Mouse (Mus musculus): ENCODE results near the gene Usp43. TPM values are rescaled to one million over a fixed set of nuclear protein-coding genes. Genes with fewer than 3 reads are reported as not detected.

Usp43 gene
- polyA plus RNA-seq (2017; shearing (Covaris generic)), result not detected

DNA sequence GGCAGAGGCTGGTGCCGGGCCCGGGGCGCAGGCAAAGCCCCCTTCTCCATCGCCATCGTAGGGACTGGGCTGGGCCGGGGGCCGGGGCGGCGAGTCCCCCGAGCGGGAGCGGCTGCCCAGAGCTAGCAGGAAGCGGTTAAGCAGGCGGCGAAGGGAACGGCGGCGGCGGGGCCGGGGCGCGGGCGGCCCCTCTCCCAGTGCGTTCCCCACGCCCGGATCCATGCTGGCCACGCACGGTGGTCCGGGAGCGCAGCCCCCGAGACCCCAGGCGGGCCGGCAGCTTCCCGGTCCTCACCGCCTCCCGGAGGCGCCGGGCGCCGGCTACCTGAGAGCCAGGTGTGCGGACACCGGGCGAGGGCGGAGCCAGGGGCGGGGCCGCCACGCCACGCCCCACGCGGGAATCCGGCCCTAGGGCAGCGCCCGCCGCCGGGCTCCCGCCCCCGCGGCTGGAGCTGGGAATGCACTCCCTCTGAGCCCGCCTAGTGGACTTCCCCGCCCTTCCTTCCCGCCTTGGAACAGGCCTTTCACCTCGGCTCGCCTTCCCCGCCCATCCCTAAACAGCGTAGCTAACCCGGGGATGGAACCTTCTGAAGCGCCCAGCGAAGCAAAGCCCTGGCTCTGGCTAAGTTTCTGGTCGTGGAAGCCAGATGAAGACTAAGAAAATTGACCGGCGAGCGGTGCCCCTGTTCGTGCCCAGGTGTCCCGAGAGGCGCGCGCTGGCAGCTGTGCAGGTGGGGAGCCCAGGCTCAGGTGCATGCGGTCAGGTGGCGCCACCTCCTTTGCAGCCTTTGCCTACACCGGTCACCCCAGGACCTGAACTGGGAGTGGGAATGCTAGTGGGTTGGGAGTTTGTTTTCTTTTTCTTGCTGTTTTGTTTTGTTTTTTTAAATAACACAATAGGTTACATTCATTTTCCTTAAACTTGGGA lies at the start of gene Usp43:
Gene Usp43, minus strand, starts transcription at position 327 of the 928 bp plus-strand sequence.

GRCm38 (mm10) chr11:67965905-67966878 lies 44.2 kb upstream of the Usp43 start, which contains the start of gene Stx8:
Stx8 (plus strand) TSS chr11:67966193.

DNA sequence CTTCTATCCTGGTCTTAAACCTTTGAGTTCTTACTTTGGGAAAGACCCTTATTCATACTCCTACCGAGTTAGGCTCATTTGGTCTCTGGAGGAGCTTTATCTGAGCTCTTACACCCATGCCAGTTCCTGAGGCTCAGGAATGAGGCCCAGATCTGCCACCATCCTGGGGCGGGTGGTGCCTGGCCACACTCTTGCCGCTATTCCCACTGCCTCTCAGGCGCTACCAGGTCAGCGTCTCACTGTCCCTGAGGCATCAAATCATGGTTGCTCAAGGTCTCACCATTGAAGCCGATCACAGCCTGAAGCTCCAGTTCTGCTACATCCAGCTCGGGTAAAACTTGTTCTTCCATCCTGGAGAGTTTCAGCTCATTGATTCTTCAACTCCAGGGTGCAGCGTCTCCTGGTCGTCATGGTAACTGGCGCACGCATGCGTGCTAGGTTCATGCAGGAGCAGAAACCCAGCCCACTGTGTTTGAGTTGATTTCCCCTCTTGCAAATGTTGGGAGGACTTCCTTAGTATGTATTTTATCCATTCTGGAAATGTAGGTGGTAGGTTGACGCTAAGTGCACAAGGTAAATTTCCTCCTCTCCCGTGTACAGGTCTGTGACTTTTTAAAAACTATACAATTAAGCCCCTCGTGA lies 43.4 kb upstream of the Usp43 start, which contains the start of gene Cfap52:
Gene Cfap52, minus strand, starts transcription at position 410 of the 642 bp plus-strand sequence.

Other genes with a start within 250 kb of the Usp43 start
- not detected for gene Rcvrn, start 226.8 kb downstream of the Usp43 start, polyA plus RNA-seq (2017; shearing (Covaris generic))
- gene Glp2r, start 151.0 kb downstream of the Usp43 start, polyA plus RNA-seq (2017; shearing (Covaris generic)), result not detected
- not detected for gene Gsg1l2, start 147.5 kb downstream of the Usp43 start, polyA plus RNA-seq (2017; shearing (Covaris generic))
- gene Dhrs7c, start 124.0 kb downstream of the Usp43 start, polyA plus RNA-seq (2017; shearing (Covaris generic)), result not detected
- not detected for gene Cfap52, start 43.5 kb upstream of the Usp43 start, polyA plus RNA-seq (2017; shearing (Covaris generic))
- 59.1 TPM for gene Stx8, start 44.0 kb upstream of the Usp43 start, polyA plus RNA-seq (2017; shearing (Covaris generic))